Mouse (Mus musculus) A20 (cell line): ENCODE data around the gene Mpv17l2.

Experiments
- DNase-seq: peaks from one replicate; pipeline ENCODE4 v3.0.0-alpha.2; 2011; ENCODE audit warnings: low read depth, low spot score

The Mpv17l2 gene

GRCm38 (mm10) chr8:70790846-70791245 lies 30.1 kb upstream of the Mpv17l2 start:
- no peak for DNase-seq

- DNase-seq, result no peak
Measured at GRCm38 (mm10) chr8:70789046-70789445, 28.3 kb upstream of the Mpv17l2 start.

GRCm38 (mm10) chr8:70787941-70788667 lies 27.4 kb upstream of the Mpv17l2 start:
- no peak for DNase-seq

GRCm38 (mm10) chr8:70787051-70787445 lies 26.3 kb upstream of the Mpv17l2 start:
- no peak for DNase-seq

GRCm38 (mm10) chr8:70786291-70787050 lies 25.7 kb upstream of the Mpv17l2 start:
- DNase-seq, result no peak

- no peak for DNase-seq
Measured at GRCm38 (mm10) chr8:70780093-70780492, 19.3 kb upstream of the Mpv17l2 start.

GRCm38 (mm10) chr8:70776496-70777444 lies 16.0 kb upstream of the Mpv17l2 start, which contains the start of gene Pik3r2:
Pik3r2 (minus strand) TSS chr8:70776713.
- peak; percentile 96 for DNase-seq

GRCm38 (mm10) chr8:70775851-70776495 lies 15.2 kb upstream of the Mpv17l2 start:
- no peak for DNase-seq

- no peak for DNase-seq
Measured at GRCm38 (mm10) chr8:70775227-70775626, 14.5 kb upstream of the Mpv17l2 start.

- DNase-seq, result no peak
Measured at GRCm38 (mm10) chr8:70774740-70775139, 14.0 kb upstream of the Mpv17l2 start.

GRCm38 (mm10) chr8:70773833-70774232 lies 13.1 kb upstream of the Mpv17l2 start:
- peak; percentile 45 for DNase-seq

- DNase-seq, result no peak
Measured at GRCm38 (mm10) chr8:70773410-70773809, 12.7 kb upstream of the Mpv17l2 start.

GRCm38 (mm10) chr8:70772890-70773289 lies 12.1 kb upstream of the Mpv17l2 start:
- DNase-seq, result peak; percentile 88

GRCm38 (mm10) chr8:70772075-70772474 lies 11.3 kb upstream of the Mpv17l2 start:
- no peak for DNase-seq

- DNase-seq, result peak; percentile 56
Measured at GRCm38 (mm10) chr8:70771217-70771616, 10.5 kb upstream of the Mpv17l2 start.

GRCm38 (mm10) chr8:70770748-70771147 lies 10.0 kb upstream of the Mpv17l2 start:
- DNase-seq, result no peak

GRCm38 (mm10) chr8:70769858-70770257 lies 9.1 kb upstream of the Mpv17l2 start:
- no peak for DNase-seq

- DNase-seq, result peak; percentile 97
Measured at GRCm38 (mm10) chr8:70769359-70769758, 8.6 kb upstream of the Mpv17l2 start.

GRCm38 (mm10) chr8:70768956-70769355 lies 8.2 kb upstream of the Mpv17l2 start:
- DNase-seq, result peak; percentile 76

- DNase-seq, result peak; percentile 95
Measured at GRCm38 (mm10) chr8:70768231-70768776, 7.6 kb upstream of the Mpv17l2 start.

GRCm38 (mm10) chr8:70767503-70767902 lies 6.8 kb upstream of the Mpv17l2 start:
- no peak for DNase-seq
